Mouse (Mus musculus): ENCODE measurements around the gene Cdk14.

The Cdk14 gene

DNA sequence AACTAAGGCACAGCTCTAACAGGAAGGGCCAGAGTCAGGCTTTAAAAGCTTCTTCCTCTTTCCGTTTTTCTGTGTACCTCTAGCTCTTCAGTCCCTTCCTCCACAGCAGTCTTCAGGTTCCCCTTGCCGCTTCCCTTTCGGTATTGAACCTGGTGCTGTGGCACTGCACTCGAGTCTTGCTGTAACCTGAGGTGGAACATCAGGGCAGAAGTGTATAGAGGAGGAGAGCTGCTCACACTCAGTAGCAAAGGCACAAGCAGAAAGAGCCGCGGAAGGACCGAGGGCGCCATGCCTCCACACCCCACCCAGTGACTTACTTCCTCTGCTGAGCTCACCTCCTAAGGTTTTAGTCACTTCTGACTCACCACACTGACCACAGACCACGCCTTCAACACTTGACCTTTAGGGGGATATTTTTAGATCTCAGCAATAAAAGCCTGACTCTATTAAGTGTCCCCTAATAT, at the start of gene Cdk14:
Gene Cdk14, minus strand, starts transcription at position 321 of the 464 bp plus-strand sequence.
- DNase-seq (ENCODE audit: low spot score): peak; percentile 75

DNA sequence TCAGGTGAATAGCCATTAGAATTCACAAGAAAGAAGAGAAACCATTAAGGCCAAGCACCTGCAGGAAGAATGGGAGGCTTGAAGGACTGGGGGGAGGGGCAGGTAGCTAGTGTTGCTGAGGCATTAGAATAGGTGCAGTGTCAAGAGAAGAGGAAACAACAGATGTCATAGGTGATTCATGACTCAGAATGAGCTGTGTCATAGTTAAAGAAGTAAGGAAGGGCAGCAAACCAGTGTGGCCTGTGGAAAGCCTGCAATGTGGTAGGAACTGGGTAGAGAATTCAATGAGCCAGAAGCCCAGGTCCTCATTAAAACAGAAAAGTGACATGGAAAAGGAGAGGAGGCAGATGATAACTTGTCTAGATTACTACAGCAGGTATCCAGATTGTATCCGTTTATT, 45.1 kb upstream of the Cdk14 start:
- DNase-seq (ENCODE audit: low spot score): no peak

DNA sequence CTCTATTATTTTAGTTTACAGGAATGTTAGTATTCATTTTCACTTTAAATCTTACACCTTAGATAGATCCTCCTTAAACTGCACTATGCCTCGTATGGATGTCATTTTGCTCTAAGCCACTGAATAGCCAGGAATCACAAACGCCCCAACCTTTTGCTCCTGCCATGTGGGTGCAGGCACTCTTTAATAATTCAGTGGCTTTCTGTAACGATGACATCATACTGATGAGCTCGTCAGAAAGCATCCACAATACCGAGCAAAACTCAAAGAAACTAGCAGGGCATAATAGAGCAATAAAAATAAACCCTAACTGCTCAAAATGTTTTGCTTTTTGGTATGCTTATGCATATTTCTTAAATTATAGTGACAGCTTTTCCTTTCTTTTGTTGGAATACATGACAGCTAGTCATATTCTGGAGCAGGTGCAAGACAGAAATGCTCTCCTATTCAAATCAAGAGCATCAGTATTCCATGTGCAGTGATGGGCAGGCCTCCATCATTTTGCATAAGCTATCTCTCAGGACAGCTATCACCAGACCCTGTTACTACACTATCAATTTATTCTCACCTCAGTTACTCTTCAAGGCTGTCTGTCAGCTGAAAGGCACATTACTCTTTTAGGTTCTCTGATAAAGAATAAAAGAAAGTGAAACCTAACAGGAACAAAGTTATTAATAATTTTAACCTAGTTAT, 11.8 kb upstream of the Cdk14 start:
- no peak for DNase-seq (ENCODE audit: low spot score)

DNA sequence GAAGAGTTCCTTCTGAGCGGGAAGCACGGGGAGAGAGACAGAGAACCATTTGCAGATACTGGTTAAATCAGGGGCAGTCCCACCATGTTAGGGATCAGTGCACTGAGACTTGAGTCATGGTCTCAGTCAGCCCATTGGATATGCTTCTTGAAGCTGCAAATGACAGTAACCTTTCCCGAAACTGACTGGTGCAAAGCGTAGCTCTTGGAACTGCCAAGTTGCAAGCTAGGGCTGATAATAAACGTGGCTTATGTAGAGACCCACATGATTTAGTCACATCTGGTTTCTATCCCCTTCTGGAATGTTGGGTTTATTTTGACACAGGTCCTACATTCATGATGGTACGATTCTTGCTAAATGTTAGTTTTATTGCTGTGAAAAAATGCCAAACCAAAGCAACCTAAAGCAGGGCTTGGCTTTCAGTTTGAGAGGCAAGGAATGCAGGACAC, 3.6 kb upstream of the Cdk14 start:
- no peak for DNase-seq (ENCODE audit: low spot score)

DNA sequence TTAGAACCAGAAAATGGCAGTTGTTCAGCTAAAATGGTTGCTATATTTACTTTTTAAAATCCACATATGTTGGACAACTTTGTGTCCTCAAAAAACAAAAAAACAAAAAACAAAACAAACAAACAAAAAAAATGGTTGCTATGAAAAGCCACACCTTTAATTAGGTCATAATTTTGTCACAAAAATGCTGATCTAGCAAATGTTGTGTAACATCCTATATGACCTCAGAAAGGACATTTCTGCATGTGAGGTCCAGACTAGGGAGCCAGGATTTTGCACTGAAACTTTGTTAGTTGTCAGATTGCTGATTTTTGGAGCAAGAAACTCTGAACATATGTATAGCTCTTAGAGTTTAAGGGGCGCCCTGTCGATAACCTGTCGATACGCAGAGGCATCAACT, 3.0 kb upstream of the Cdk14 start:
- DNase-seq (ENCODE audit: low spot score): no peak

DNA sequence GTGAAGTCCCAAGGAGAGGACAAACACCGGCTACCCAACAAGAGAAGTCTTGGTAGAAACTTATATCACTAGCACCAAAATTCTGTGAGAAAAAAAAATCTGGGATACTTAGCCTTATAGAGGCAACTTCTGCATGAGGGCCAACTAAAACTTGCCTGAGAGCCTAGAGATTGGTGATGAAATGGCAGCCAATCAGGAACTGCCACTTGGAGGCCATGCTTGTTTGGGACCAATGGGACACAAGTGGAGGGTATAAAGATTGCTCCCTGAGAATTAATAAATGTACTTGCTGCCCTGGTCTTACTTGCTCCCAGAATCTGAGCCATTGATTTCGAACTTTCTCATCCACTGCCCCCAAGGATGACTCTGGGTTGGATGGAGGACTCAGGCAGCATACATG, 1.3 kb upstream of the Cdk14 start:
- DNase-seq (ENCODE audit: low spot score): peak; percentile 68

DNA sequence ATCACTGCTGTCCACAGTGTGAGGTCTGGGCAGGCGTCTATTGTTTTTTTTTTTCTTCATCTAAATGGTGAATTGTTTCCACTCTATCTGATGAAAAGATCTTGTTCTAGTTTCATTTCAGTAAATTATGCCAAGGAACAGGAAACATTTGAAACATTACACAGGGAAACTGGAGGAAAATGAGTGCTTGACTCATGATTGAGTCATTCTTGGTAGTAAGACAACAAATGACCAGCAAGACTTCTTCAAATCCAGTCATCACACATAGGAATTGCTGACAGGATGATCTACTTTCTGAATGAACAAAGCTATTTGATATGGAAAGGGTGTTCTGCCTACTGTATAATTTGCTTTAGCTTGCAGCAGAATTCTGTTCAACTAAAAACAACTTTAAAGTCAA, 859 bp downstream of the Cdk14 start:
- peak; percentile 77 for DNase-seq (ENCODE audit: low spot score)

DNA sequence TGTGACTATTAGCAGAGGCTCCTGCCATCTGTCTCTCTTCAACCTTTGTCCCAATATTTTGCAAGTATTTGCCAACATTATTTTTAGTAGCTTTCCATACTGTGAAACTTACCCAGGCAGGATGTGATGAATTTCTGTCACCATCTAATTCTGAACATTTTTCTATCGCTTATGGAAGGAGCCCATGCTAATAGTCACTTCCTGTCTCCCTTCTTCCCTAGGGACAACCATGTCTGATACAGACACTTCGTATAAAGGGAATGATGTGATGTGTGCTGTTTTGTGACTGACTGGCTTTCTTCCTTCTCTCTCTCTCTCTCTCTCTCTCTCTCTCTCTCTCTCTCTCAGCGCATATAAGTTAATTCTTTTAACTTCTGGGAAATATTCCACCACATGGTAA, 5.3 kb downstream of the Cdk14 start:
- DNase-seq (ENCODE audit: low spot score): peak; percentile 60

DNA sequence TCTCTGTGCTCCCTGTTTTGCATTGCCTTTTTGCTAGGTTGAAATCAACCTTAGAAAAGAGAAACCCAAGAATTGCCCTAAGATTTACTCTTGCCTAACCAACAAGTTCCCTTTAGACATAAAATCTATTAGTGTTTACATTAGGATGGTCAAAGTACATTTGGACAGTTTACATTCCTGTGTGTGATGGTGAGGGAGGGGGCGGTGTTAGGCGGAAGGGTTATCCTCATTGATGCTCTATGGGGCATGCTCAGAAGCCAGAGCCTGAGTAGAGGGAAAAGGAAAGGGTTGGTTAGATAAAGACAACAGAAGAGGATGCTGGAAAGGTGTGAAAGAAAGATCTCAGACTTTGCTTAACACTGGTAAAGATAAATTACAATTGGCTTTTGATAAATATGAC, 8.2 kb downstream of the Cdk14 start:
- DNase-seq (ENCODE audit: low spot score): no peak

DNA sequence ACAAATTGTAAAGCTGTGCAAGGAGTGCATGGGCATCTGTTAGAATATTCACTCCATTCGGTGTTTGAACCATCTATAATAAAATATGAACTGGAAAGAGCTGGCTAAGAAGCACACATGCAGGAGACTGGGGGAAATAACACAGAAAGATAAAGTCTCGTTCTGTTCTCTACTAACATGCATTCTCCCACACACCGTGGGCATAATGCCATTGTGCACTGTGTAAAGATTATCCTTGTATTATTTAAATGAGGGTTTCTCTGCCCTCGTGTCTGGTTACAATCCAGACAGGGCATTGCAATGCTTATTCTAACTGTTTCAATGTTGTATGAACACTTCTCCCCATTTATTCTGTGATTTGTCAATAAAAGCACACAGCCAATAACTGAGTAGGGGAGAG, 18.1 kb downstream of the Cdk14 start:
- DNase-seq (ENCODE audit: low spot score): no peak

DNA sequence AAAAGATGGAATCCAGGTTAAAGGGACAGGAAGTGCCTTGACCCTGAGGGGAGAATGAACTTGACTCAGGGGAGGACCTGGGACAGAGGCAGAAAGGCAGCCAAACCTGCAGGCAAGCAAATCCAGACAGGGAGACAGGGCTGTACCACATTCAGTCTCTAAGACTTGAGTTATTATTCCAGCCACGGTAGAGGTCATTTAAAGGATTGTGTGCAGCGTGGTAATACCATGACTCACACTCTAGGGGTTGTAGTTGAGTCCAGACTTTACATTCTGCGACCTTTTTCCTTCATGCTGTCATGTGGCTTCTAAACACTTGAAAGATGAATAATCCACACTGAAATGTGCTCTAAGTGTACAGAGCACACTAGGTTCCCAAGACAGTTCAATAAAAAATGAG, 27.3 kb downstream of the Cdk14 start:
- DNase-seq (ENCODE audit: low spot score): no peak

DNA sequence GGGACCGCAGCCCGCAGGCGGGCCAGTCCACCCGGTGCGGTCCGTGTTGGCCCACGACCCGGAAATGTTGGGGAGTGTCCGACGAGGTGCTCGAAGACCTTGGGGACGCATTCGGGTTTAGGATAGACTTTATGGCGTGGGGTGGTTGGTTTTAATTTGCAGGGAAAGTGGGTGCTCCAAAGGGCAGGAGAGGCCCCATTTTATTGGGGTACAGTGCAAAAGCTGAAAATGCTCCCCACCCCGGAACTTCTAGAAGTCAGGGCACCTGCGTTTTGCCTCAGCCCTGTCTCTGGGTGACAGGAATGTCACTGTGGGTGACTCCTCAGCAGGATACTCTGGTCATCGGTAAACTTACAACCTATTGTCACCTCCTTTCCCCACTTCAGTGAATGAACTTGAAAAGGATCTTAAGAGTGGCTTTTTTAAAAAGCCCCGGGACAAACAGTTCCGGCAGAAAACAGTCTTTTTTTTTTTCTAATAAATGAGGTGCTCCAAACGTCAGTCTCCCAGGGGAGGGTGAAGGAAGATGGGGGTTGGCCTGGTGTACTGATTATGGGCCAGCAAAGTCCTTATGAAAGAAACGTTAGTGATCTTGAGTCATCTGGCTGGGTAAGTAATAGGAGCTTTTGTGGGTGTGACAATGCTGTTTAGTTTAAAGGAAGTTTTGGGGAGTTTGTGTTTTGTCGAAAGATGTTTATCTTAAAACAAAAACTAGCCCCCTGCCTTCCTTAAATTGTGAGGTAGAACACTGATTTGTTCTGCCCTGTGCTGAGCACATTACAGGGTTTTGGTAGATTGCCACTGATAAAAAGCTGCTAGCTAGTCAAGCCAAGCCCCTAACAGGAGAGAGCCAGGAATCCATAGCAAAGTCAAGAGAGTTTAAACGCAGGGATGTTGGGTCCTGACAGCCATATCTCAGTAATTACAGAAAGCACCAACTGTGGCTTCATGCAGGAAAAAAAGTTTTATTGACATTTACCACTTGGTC, 39.1 kb downstream of the Cdk14 start:
- peak; percentile 77 for DNase-seq (ENCODE audit: low spot score)

DNA sequence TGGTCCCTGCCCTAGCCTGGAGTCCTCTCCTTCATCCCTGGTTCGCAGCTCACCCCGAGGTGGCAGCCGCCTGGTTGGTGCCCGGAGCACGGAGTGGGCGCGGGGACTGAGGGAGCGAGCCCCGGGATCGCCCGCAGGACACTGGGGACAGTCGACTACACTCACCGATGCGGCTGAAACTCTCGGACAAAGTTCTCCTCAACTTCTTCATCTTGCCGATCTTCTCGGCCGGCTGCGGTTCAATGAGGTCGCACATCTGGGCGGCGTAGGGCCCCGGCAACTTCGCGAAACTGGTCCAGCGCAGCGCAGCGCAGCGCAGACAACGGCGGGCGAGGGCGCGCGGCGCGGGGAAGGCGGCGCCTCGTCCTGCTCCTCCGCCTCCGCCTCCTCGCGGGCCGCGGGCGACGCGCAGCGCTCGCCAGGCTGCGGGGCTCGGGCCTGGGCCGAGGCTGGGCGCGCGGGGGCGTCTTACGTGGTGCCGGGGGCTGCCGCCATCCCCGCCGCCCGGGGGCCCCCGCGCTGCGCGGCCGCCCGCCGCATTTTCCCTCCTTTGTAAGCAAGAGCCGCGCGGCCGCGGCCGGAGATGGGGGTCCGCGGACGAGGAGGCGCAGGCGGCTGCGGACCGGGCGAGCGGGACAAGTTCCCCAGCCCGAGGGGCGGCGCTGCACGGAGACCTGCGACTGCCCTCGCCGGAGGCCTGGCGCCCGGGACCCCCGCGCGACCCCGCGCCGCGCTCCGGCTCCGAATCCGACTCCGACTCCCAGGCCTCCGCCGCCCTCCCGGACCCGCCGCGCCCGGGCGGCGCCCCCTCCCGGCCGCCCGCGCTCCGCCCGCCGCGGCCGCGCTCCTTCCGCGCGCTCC, 40.0 kb downstream of the Cdk14 start:
- peak; percentile 70 for DNase-seq (ENCODE audit: low spot score)

DNA sequence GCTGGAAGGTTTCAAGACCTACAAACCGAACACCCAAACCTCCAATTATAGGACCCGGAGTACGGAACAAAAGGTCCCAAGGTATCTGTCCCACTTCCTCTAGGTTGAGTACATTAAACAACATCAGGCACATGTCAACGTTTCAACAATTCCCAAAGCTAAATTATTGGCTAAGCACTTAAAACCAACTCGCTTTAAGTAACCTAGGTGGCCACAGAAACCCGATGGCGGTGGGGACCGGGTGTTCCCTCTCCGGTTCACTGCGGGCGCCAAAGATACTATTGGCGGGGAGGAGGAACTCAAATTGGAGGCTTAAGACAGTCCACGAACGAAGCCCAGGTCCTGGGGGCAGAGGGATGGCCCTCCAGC, 40.6 kb downstream of the Cdk14 start:
- DNase-seq (ENCODE audit: low spot score): no peak

DNA sequence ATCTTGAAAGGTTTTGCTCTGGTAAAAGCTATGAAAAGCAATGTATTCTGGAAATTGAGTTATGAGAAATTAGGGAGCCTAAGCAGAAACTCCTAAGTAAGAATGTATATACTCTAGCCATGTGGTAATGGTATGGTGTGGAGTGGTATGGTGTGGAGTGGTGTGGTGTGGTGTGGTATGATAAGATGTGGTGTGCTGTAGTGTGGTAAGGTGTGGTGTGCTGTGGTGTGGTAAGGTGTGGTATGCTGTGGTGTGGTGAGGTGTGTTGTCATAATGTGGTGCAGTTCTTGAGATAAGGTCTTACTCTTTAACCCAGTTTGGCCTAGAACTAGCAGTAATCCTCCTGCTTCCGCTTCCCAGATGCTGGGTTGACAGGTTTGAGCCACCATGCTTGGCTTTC, 45.7 kb downstream of the Cdk14 start:
- DNase-seq (ENCODE audit: low spot score): no peak

DNA sequence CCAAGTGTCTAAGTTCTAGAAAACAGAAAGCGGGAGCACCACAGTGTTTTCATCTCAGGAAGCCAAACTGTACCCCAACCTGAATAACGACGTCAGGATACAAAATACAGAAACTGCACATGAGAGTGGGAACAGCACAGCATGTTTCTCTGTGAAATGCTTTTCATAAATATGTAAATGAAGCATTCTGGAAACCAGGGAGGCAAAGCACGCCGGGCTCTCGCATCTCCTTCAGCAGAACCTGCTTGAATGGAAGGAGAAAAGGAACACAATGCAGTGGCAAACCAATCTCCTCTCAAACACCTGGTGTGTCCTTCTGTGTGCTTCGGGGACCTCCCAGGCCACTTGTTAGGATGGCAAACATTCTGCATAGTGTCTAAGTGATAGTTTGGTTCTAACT, 46.6 kb downstream of the Cdk14 start:
- no peak for DNase-seq (ENCODE audit: low spot score)

DNA sequence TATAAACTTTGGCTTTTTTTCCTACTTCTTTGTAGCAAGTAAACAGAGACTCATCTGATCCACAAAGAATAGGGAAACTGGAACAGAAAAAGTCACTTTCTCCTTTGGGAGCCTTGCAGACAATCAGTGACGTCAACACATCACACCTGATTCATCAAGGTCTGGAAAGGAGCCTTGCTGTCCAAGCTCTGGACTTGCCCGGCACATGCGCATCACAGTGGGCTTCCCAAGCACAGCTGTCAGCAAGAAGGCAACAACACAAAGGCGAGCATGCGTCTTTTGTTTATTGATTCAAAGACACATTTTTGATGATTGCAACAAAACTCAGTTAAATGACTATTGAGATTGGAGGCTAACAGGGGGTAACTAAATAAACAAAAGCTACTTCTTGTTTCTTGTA, 47.2 kb downstream of the Cdk14 start:
- DNase-seq (ENCODE audit: low spot score): no peak

DNA sequence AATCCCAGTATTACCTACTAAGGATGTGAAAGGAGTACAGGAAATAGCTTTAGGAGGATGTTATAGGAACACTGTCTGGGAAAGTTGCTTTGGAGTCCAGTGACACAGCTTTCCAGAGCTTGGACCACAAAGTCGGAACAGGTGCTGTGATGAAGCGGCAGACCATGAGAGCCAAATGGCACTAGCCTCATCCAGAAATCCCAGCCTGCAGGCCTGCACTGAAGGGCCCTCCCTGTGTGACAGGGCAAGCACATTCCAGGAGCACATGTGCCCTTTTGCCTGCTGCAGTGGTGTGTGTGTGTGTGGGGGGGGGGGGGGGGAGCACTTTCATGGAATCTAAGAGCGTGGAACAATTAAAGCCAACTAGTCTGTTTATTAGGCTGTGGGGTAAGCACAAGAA, 47.8 kb downstream of the Cdk14 start:
- no peak for DNase-seq (ENCODE audit: low spot score)

DNA sequence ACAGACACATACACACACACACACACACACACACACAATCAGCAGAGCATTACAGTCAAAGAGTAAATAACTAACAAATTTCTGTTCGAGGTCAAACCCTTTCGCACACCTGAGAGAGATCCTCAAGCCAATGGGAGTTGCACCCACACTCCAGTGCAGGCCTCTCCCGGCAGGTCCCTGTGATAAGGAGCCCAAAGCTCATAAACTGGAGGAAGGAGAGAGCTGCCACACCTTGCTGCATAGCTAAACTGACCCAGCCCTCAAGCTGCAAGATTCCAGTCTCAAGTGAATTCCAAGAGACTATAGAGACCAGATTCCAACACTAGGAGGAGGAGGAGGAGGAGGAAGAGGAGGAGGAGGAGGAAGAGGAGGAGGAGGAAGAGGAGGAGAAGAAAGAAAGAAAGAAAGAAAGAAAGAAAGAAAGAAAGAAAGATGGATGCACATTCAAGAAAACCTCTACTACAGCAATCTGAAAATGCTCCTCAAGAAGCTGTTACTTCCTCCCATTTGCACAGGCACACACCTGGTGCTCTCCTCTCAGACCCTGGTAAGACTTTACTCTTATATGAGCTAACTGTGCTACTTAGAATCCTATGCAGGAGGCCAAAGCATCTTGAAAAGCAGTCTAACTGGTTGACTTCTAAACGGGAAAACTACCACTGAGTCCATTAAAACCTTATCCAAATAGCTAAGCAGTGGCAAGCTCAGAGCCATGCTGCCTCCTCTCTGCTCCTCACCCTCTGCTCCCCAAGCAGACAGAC, 49.6 kb downstream of the Cdk14 start:
- DNase-seq (ENCODE audit: low spot score): no peak

DNA sequence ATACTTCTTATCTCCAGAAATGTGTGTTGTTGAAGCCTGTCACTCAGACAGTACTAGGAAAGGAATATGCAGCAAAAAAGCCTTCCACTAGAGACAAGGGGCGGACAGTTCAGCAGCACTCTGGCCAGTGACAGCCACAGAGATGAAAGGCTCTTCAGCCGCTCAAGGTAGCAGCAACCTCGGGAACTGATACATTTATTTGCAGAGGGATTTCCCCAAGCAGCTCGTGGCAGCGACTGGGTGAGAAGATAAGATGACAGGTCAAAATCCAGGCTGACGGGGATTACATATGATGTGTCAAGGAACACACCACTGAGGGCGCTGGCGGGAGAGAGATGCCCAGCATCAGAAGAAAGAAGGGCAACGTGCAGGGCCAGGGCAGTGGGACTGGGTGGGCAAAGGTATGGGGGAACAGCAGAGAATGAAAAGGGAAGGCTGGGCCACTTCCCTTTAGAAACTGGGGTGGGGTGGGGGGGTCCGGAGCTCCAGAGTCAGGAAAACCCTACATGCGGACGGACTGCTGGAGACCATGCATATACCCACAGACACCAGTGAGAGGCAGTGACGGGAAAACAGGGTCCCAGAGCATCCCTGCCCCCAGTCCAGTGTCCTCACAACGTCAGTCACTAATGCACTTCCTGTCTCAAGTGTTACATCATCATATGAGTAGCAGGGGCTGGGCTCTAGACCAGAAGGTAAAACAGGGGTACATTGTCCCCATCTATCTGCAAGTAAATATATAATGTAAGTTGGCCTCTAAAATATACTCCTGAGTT, 51.5 kb downstream of the Cdk14 start:
- DNase-seq (ENCODE audit: low spot score): no peak

DNA sequence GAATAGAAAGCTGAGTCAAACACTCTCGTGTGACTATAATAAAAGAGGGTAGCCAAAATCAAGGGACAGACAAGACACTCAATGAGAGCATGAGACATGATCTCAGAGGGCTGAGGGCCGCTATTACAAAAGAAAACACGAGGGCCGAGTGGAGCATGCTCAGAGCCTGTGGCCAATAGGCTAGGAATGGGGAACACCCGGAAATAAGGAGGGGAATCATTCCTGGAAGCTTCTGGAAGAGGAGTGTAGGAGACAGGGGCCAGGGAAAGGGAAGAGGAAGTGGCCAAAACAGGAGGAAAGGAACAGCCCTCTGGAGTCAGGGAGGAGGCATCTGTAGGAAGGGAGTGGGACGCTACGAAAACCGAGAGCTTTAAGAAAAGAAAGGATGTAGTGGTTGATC, 52.6 kb downstream of the Cdk14 start:
- no peak for DNase-seq (ENCODE audit: low spot score)

All from adipocyte (in vitro differentiated cells).